Mouse (Mus musculus) CH12.LX (cell line): ENCODE results near the gene Sec31a. TPM values are rescaled to one million over a fixed set of nuclear protein-coding genes. Genes with fewer than 3 reads are reported as not detected.

Experiments
- DNase-seq: peaks from one replicate; pipeline ENCODE4 v3.0.0-alpha.2; 2013; ENCODE audit errors: extremely low read depth
- H3K27ac ChIP-seq: 2 replicates; pipeline ENCODE4 v1.5.1; 2012; ENCODE audit warnings: low read depth, mild to moderate bottlenecking, control low read depth, moderate library complexity; ENCODE audit not compliant: insufficient read depth
- H3K27me3 ChIP-seq: replicated peaks from 2 replicates; pipeline ENCODE3; 2012; ENCODE audit warnings: inconsistent platforms
- H3K36me3 ChIP-seq, 2 experiments: replicated peaks in 1 of 2; 2 replicates each; pipeline versions ENCODE3 to v1.6.1; 2012; ENCODE audit warnings: inconsistent platforms in 1 of 2, low read length in 1 of 2, mild to moderate bottlenecking in 1 of 2, mixed read lengths in 1 of 2, moderate library complexity in 1 of 2; ENCODE audit not compliant: control insufficient read depth in 1 of 2, insufficient read depth in 1 of 2
- H3K4me1 ChIP-seq, 2 experiments: 2 replicates each; pipeline ENCODE4 v1.6.1; 2012; ENCODE audit warnings: inconsistent platforms in 1 of 2, moderate library complexity in 1 of 2; ENCODE audit not compliant: insufficient read depth in 2 of 2, control insufficient read depth in 1 of 2
- H3K4me2 ChIP-seq: 2 replicates; pipeline ENCODE4 v1.6.1; 2012; ENCODE audit warnings: low read depth, mild to moderate bottlenecking, control low read depth; ENCODE audit not compliant: poor library complexity, insufficient read depth, severe bottlenecking
- H3K4me3 ChIP-seq, 3 experiments: fragments of 150-350 bp in 1 of 3; sonication (generic) in 1 of 3; replicated peaks in 1 of 3; 2 replicates each; pipeline versions ENCODE3 to v1.5.1; 2011 to 2012; ENCODE audit warnings: low read depth in 2 of 3, low read length in 2 of 3, mild to moderate bottlenecking in 2 of 3, moderate library complexity in 2 of 3, control low read depth in 1 of 3, improper control_type of control experiment in 1 of 3, inconsistent platforms in 1 of 3, mixed read lengths in 1 of 3; ENCODE audit not compliant: poor library complexity in 1 of 3
- H3K79me2 ChIP-seq: replicated peaks from 2 replicates; pipeline ENCODE4 v1.6.1; 2012; ENCODE audit warnings: mild to moderate bottlenecking, moderate library complexity; ENCODE audit not compliant: control insufficient read depth, poor library complexity, insufficient read depth, severe bottlenecking; ENCODE audit errors: extremely low read depth
- H3K9ac ChIP-seq: 2 replicates; pipeline ENCODE4 v1.6.1; 2012; ENCODE audit warnings: low read depth, mild to moderate bottlenecking, control low read depth, moderate library complexity; ENCODE audit not compliant: insufficient read depth
- H3K9me3 ChIP-seq: replicated peaks from 2 replicates; pipeline ENCODE3; 2012; ENCODE audit warnings: low read length, inconsistent platforms, mixed read lengths
- CHD1 ChIP-seq: IDR thresholded peaks from 2 replicates; pipeline ENCODE4 v1.6.1; 2012; ENCODE audit warnings: low read depth, low read length, improper control_type of control experiment, inconsistent platforms
- CHD2 ChIP-seq: IDR thresholded peaks from 2 replicates; pipeline ENCODE4 v1.6.1; 2011; ENCODE audit warnings: low read length, improper control_type of control experiment
- HCFC1 ChIP-seq: IDR thresholded peaks from 2 replicates; pipeline ENCODE4 v1.6.1; 2012; ENCODE audit warnings: low read depth, mild to moderate bottlenecking, inconsistent platforms, low read length, improper control_type of control experiment
- JUN ChIP-seq: IDR thresholded peaks from 2 replicates; pipeline ENCODE4 v1.6.1; 2011; ENCODE audit warnings: low read depth, mild to moderate bottlenecking, low read length, improper control_type of control experiment, moderate library complexity; ENCODE audit not compliant: insufficient read depth
- MXI1 ChIP-seq: IDR thresholded peaks from 2 replicates; pipeline ENCODE4 v1.6.1; 2011; ENCODE audit warnings: mild to moderate bottlenecking, low read depth, low read length, improper control_type of control experiment
- NRF1 ChIP-seq: IDR thresholded peaks from 2 replicates; pipeline ENCODE4 v1.6.1; 2014; ENCODE audit warnings: low read depth, mild to moderate bottlenecking, inconsistent platforms, low read length, improper control_type of control experiment, moderate library complexity
- PAX5 ChIP-seq: IDR thresholded peaks from 2 replicates; pipeline ENCODE4 v1.6.1; 2012; ENCODE audit warnings: low read length, inconsistent platforms, mixed read lengths
- RAD21 ChIP-seq: IDR thresholded peaks from 2 replicates; pipeline ENCODE4 v1.6.1; 2011; ENCODE audit warnings: low read depth, mild to moderate bottlenecking, low read length, improper control_type of control experiment, moderate library complexity
- SMC3 ChIP-seq: IDR thresholded peaks from 2 replicates; pipeline ENCODE4 v1.6.1; 2011; ENCODE audit warnings: low read depth, low read length, improper control_type of control experiment
- TCF12 ChIP-seq: IDR thresholded peaks from 2 replicates; pipeline ENCODE4 v1.6.1; 2014; ENCODE audit warnings: low read depth, mild to moderate bottlenecking, inconsistent platforms, low read length, improper control_type of control experiment
- USF1 ChIP-seq: IDR thresholded peaks from 2 replicates; pipeline ENCODE4 v1.6.1; 2014; ENCODE audit warnings: low read depth, mild to moderate bottlenecking, inconsistent platforms, low read length, improper control_type of control experiment
- ZC3H11A ChIP-seq: IDR thresholded peaks from 2 replicates; pipeline ENCODE4 v1.6.1; 2012; ENCODE audit warnings: low read depth, mild to moderate bottlenecking, inconsistent platforms, low read length, improper control_type of control experiment
- ZKSCAN1 ChIP-seq: IDR thresholded peaks from 2 replicates; pipeline ENCODE4 v1.6.1; 2012; ENCODE audit warnings: low read depth, inconsistent platforms, low read length, improper control_type of control experiment, borderline replicate concordance
- dilution Hi-C: fragments of 300-500 bp; cut with MboI; formaldehyde crosslinking; loops from 2 replicates; pipeline ENCODE4 v1.14.3; 2020; ENCODE audit warnings: low sequenced_read_pairs; ENCODE audit not compliant: extremely low pct_unique_long_range_greater_than_20kb, extremely low pct_ligation_motif_present
- in situ Hi-C: fragments of 300-500 bp; cut with MboI; formaldehyde crosslinking; loops from 3 replicates; pipeline ENCODE4 v1.14.3; 2019; ENCODE audit warnings: low sequenced_read_pairs, low pct_ligation_motif_present, low pct_unique_long_range_greater_than_20kb, mixed read lengths
- polyA plus RNA-seq: library from polyadenylated mRNA; unstranded; fragments of >175 nt; gene quantifications from 2 replicates; pipeline ENCODE4 v1.2.1, GENCODE M21; 2012; ENCODE audit warnings: low read depth; ENCODE audit not compliant: insufficient read length
- total RNA-seq, 2 experiments: library from RNA; depleted of rRNA; stranded (reverse); fragments of 300-350 nt in 1 of 2; fragments of >200 nt in 1 of 2; gene quantifications; 2 replicates each; pipeline ENCODE4 v1.2.3; 2012 to 2014

Gene Sec31a
- total and polyA plus RNA-seq, 3 experiments = 48.5 to 161 (median 52.2) TPM

GRCm38 (mm10) chr5:100462374-100462773 is 46.3 kb upstream of the Sec31a start:
- dilution Hi-C loops (no loop called here), in situ Hi-C loops (no loop called here)
- peaks cover 0 to 12% of the 10 kb centered on the region in 2 experiments; a peak in 1 of 4 replicates for H3K4me1 ChIP-seq
- H3K9ac ChIP-seq = no peak overlapping the region
- DNase-seq = no peak
- no peak overlapping the region for H3K27ac ChIP-seq
- H3K36me3 ChIP-seq = peaks cover 38 to 75% of the 10 kb centered on the region in 2 experiments
- H3K4me3 ChIP-seq = no peak overlapping the region
- H3K9me3 ChIP-seq = peaks cover 2% of the 10 kb centered on the region
- no peaks in the 10 kb centered on the region for H3K27me3 ChIP-seq
- no peak overlapping the region for H3K4me2 ChIP-seq
- no peaks in the 10 kb centered on the region; the same call in 1 of the 2 replicates for H3K79me2 ChIP-seq
- no peak for TF ChIP-seq RAD21
- no peak for TF ChIP-seq SMC3
- TF ChIP-seq ZKSCAN1 = no peak
- TF ChIP-seq TCF12 = no peak
- TF ChIP-seq NRF1 = no peak
- no peak for TF ChIP-seq PAX5

- dilution Hi-C loops (no loop called here), in situ Hi-C loops (no loop called here)
- Histone ChIP-seq H3K27ac (no peak overlapping the region), H3K79me2 (no peaks in the 10 kb centered on the region), H3K36me3 (peaks cover 41 to 76% of the 10 kb centered on the region in 2 experiments), H3K4me2 (no peak overlapping the region), H3K9ac (no peak overlapping the region), H3K4me3 (no peak overlapping the region), H3K27me3 (no peaks in the 10 kb centered on the region), H3K9me3 (peaks cover 2% of the 10 kb centered on the region), H3K4me1 (peaks cover 0 to 4% of the 10 kb centered on the region in 2 experiments; a peak in 1 of 4 replicates)
- TF ChIP-seq USF1 = no peak
- no peak for TF ChIP-seq HCFC1
- no peak for TF ChIP-seq CHD2
- DNase-seq = no peak
Observed at GRCm38 (mm10) chr5:100461526-100461925, 45.5 kb upstream of the Sec31a start.

- Histone ChIP-seq H3K27me3 (no peaks in the 10 kb centered on the region), H3K36me3 (peaks cover 49 to 75% of the 10 kb centered on the region in 2 experiments), H3K4me2 (no peak overlapping the region), H3K9ac (no peak overlapping the region), H3K4me1 (no peaks in the 10 kb centered on the region), H3K79me2 (no peaks in the 10 kb centered on the region), H3K4me3 (no peak overlapping the region), H3K9me3 (peaks cover 2% of the 10 kb centered on the region), H3K27ac (no peak overlapping the region)
- in situ Hi-C loops (no loop called here), dilution Hi-C loops (no loop called here)
- TF ChIP-seq JUN (no peak), CHD1 (no peak), ZC3H11A (no peak), TCF12 (no peak), MXI1 (no peak), RAD21 (no peak)
- DNase-seq = no peak
Observed at GRCm38 (mm10) chr5:100459468-100459867, 43.4 kb upstream of the Sec31a start.
